Mouse (Mus musculus) forebrain, embryonic 15.5 days (tissue): Measurements from ENCODE around the gene Dnttip1. TPM values are rescaled to one million over a fixed set of nuclear protein-coding genes. Genes with fewer than 3 reads are reported as not detected.
A peak's percentile ranks its signal among the peaks of the same experiment; 100 is the strongest.

ENCODE experiments used
- ATAC-seq: fragments of 200-750 bp; cut with Nextera tagmentation; replicated peaks from 2 replicates; pipeline ENCODE4 v1.8.0; 2017; ENCODE audit warnings: mild to moderate bottlenecking, moderate TSS enrichment, moderate library complexity
- H3K27ac ChIP-seq: fragments of 300-500 bp; sonication (generic); replicated peaks from 2 replicates; pipeline ENCODE4 v1.5.1; 2015; ENCODE audit warnings: mild to moderate bottlenecking, inconsistent platforms
- H3K27me3 ChIP-seq: fragments of 300-500 bp; sonication (generic); 2 replicates; pipeline ENCODE4 v1.6.1; 2015; ENCODE audit warnings: inconsistent platforms
- H3K36me3 ChIP-seq: fragments of 300-500 bp; sonication (generic); 2 replicates; pipeline ENCODE4 v1.6.1; 2015; ENCODE audit warnings: mild to moderate bottlenecking, inconsistent platforms
- H3K4me1 ChIP-seq: fragments of 300-500 bp; sonication (generic); 2 replicates; pipeline ENCODE4 v1.6.1; 2015; ENCODE audit warnings: inconsistent platforms
- H3K4me2 ChIP-seq: fragments of 300-500 bp; sonication (generic); replicated peaks from 2 replicates; pipeline ENCODE4 v1.6.1; 2015; ENCODE audit warnings: mild to moderate bottlenecking, inconsistent platforms
- H3K4me3 ChIP-seq: fragments of 300-500 bp; sonication (generic); 2 replicates; pipeline ENCODE4 v1.5.1; 2015; ENCODE audit warnings: mild to moderate bottlenecking, inconsistent platforms
- H3K9ac ChIP-seq: fragments of 300-500 bp; sonication (generic); replicated peaks from 2 replicates; pipeline ENCODE4 v1.6.1; 2015; ENCODE audit warnings: mild to moderate bottlenecking, inconsistent platforms
- H3K9me3 ChIP-seq: fragments of 300-500 bp; sonication (generic); 2 replicates; pipeline ENCODE4 v1.6.1; 2016; ENCODE audit warnings: inconsistent platforms
- WGBS: fragments of 180-500 bp; shearing (Covaris S2); methylation state at CpG from one replicate; pipeline ENCODE4 v1.1.7; 2015; ENCODE audit warnings: mixed read lengths; 5-methylcytosine and 5-hydroxymethylcytosine counted together
- polyA plus RNA-seq: library from polyadenylated mRNA; unstranded; fragments of >200 nt; fragmentation: Nextera tagmentation; extraction: Ambion mirVana; gene quantifications from 2 replicates; pipeline ENCODE4 v1.2.1, GENCODE M21; 2015

The Dnttip1 gene
- polyA plus RNA-seq, 1 experiment from 2014 or later: 73.9 TPM

DNA sequence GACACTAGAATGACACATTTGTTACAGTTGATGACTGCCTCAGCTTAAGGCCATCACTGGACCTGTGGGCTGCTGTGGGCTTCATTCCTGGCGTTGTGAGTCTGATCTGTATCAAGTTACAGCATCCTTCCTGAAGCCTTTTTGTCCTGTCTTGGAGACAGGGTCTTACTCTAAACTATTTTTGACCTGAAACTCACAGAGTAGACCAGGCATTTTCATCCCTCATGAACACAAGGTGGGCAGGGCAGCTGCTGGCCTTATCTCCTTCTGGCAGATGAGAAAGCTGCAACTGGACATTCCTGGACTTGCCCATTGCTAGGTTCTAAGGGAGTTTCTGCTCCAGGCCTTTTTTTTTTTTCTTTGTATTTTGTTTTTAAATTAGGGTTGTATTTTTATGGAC lies 12.9 kb downstream of the Dnttip1 start:
- Histone ChIP-seq H3K4me1 (no peaks in the 10 kb centered on the region), H3K9me3 (no peaks in the 10 kb centered on the region), H3K4me2 (no peak overlapping the region), H3K27me3 (no peaks in the 10 kb centered on the region), H3K27ac (no peak overlapping the region), H3K4me3 (no peak overlapping the region), H3K9ac (no peak overlapping the region), H3K36me3 (peaks cover 96% of the 10 kb centered on the region)
- 81% methylated on average over 1 of the region's 1 CpGs for WGBS
- ATAC-seq: no peak

DNA sequence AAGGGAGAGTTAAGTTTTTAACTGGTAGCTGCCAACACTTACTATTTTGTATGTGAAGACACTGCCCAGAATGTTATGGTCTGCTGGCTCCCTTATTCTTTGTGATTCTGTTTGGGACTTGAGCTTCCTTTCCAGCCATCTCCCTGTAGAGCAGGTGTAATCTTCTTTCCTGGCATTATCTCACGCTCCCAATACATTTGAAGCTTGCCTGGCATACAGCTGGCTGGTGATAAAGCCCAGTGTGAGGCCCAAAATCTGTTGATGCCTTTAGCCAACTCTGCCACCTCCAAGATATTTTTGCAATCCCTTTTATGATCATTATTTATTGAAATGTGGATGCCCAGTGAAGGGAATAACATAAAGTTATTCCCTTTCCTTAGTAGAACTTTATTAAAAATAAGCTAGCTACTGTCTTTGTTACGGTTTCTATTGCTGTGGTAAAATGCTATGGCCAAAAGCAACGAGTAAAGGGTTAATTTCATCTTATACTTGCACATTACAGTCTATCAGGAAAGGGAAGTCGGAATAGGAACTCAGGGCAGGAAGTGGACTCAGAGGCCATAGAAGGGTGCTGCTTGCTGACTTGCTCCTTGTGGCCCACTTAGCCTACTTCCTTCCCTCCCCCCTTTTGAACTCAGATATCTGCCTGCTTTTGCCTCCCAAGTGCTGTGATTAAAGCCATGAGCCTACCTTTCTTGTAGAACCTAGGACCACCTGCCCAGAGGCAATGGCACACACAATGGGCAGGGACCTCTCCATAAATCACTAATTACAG lies 14.5 kb downstream of the Dnttip1 start:
- Histone ChIP-seq H3K27me3 (no peaks in the 10 kb centered on the region), H3K9me3 (no peaks in the 10 kb centered on the region), H3K4me1 (no peaks in the 10 kb centered on the region), H3K9ac (no peak overlapping the region), H3K4me2 (no peak overlapping the region), H3K36me3 (peaks cover 89% of the 10 kb centered on the region), H3K4me3 (no peak overlapping the region), H3K27ac (no peak overlapping the region)
- 87% methylated on average over 4 of the region's 4 CpGs for WGBS
- no peak for ATAC-seq

DNA sequence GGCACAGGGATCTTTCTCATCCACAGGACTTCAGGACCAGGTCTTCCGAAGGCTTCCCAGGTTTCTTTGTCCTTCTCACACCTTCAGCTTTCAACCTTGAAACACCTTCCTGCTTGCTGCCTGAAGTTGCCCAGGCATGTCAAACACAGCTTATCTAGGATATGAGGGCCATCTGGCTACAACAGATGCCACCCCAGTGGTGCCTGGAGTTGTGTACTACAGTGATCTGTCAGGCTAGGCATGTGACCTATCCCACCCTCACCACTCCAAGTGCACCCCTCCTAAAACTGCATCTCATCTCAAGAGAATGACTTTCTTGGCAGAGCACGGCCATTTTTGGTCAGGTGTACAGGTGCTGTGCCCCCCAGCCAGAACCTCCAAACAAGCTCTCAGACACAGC lies 15.7 kb downstream of the Dnttip1 start:
- WGBS: 92% methylated on average over 2 of the region's 2 CpGs
- no peaks in the 10 kb centered on the region for H3K4me1 ChIP-seq
- no peaks in the 10 kb centered on the region for H3K27me3 ChIP-seq
- no peak overlapping the region for H3K4me2 ChIP-seq
- H3K9me3 ChIP-seq: no peaks in the 10 kb centered on the region
- H3K4me3 ChIP-seq: no peak overlapping the region
- H3K36me3 ChIP-seq: peaks cover 89% of the 10 kb centered on the region
- H3K9ac ChIP-seq: no peak overlapping the region
- ATAC-seq: no peak
- H3K27ac ChIP-seq: no peak overlapping the region

DNA sequence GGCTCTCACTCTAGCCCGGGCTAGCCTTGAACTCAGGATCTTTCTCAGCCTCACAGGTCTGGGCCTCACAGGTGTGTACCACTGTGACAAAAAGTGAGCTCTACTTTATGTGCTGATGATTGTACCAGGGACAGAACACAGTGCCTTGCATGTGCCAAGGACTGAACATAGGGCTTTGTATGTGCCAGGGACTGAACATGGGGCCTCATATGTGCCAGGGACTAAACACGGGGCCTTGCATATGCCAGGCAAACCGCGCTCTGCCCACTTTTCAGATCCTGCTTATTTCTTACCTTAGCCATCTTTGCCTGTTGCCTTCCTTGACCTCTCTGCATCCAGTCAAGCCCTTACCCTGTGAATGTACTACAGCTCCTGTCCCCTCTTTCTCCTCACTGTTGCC lies 16.2 kb downstream of the Dnttip1 start:
- Histone ChIP-seq H3K36me3 (peaks cover 89% of the 10 kb centered on the region), H3K4me1 (no peaks in the 10 kb centered on the region), H3K27me3 (no peaks in the 10 kb centered on the region), H3K4me2 (no peak overlapping the region), H3K9ac (no peak overlapping the region), H3K27ac (no peak overlapping the region), H3K4me3 (no peak overlapping the region), H3K9me3 (no peaks in the 10 kb centered on the region)
- ATAC-seq: no peak
- 95% methylated on average over 4 of the region's 4 CpGs for WGBS

DNA sequence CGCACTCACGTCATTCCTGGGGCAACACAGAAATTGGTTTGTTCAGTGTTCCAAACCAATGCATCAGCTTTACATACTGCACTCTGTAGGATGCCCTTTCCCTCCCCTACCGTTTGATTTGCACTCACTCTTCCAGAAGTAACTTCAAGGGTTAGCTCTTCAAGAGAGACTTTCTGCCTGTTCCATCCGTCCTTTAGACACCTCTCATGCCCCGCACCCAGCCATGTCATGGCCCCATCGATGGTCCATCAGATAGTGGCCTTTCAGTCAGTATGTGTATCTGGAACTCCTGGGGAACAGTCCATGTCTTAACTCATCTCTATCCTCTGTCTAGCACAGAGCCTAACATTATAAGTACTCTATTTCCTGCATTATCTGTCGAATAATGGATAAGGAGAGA lies 16.8 kb downstream of the Dnttip1 start:
- Histone ChIP-seq H3K4me3 (no peak overlapping the region), H3K9me3 (no peaks in the 10 kb centered on the region), H3K27me3 (no peaks in the 10 kb centered on the region), H3K9ac (no peak overlapping the region), H3K36me3 (peaks cover 89% of the 10 kb centered on the region), H3K27ac (no peak overlapping the region), H3K4me1 (no peaks in the 10 kb centered on the region), H3K4me2 (no peak overlapping the region)
- WGBS: 89% methylated on average over 7 of the region's 7 CpGs
- ATAC-seq: no peak

DNA sequence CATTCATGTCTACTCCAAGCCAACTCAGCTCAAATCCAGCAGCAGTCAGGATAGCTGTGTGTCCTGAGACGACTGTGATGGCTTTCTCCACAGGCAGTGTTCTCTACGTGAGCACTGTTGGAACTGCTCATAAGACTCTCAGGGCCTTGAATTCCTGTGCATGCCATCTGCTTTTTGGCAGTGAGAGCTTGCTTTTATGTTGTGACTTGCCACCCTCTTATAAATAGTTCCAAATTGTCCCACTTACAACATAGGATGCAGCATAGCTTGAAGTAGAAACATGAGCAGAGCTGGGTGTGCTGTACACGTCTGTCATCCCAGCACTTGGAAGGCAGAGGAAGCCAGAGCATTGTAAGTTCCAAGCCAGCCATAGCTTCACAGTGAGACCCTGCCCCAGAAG lies 20.1 kb downstream of the Dnttip1 start:
- WGBS: 82% methylated on average over 3 of the region's 3 CpGs
- H3K9me3 ChIP-seq: no peaks in the 10 kb centered on the region
- no peak overlapping the region for H3K4me3 ChIP-seq
- no peaks in the 10 kb centered on the region for H3K27me3 ChIP-seq
- H3K4me2 ChIP-seq: no peak overlapping the region
- H3K27ac ChIP-seq: no peak overlapping the region
- H3K9ac ChIP-seq: no peak overlapping the region
- peaks cover 10% of the 10 kb centered on the region for H3K4me1 ChIP-seq
- peaks cover 67% of the 10 kb centered on the region for H3K36me3 ChIP-seq
- ATAC-seq: no peak

DNA sequence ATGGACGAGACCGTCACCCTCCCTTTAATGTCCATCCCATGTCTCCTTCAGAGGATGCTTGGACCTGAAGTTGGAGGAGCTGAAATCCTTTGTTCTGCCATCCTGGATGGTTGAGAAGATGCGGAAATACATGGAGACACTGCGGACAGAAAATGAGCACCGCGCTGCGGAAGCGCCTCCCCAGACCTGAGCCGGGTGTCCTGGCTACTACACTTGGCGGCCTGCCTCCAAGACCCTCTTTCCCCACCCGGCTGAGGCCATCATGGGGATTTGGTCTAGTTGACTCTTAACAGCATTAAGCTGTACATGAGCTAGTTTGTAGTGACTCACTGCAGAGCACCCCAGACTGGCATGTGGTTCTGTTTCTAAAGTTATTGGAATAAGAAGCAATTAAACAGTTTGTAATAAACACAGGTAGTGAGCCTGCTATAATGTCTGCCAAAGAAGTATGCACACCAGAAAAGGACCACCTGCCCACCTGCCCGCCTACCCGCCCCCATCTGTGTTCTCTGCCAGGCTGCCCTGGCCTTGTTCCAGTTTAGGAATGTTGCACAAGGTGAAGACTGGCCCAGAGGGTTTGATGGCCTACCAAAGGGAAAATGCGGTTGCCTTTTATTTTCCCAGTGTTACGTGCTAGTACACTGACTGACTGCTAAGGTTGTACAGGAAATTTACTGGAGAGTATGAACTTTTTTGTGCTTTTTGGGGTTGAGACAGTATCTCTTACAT lies 22.2 kb downstream of the Dnttip1 start:
- H3K9me3 ChIP-seq: no peaks in the 10 kb centered on the region
- no peak overlapping the region for H3K4me3 ChIP-seq
- peaks cover 25% of the 10 kb centered on the region for H3K4me1 ChIP-seq
- H3K9ac ChIP-seq: no peak overlapping the region
- no peak overlapping the region for H3K4me2 ChIP-seq
- H3K27ac ChIP-seq: no peak overlapping the region
- H3K36me3 ChIP-seq: peaks cover 45% of the 10 kb centered on the region
- 91% methylated on average over 15 of the region's 15 CpGs for WGBS
- no peak for ATAC-seq
- no peaks in the 10 kb centered on the region for H3K27me3 ChIP-seq

DNA sequence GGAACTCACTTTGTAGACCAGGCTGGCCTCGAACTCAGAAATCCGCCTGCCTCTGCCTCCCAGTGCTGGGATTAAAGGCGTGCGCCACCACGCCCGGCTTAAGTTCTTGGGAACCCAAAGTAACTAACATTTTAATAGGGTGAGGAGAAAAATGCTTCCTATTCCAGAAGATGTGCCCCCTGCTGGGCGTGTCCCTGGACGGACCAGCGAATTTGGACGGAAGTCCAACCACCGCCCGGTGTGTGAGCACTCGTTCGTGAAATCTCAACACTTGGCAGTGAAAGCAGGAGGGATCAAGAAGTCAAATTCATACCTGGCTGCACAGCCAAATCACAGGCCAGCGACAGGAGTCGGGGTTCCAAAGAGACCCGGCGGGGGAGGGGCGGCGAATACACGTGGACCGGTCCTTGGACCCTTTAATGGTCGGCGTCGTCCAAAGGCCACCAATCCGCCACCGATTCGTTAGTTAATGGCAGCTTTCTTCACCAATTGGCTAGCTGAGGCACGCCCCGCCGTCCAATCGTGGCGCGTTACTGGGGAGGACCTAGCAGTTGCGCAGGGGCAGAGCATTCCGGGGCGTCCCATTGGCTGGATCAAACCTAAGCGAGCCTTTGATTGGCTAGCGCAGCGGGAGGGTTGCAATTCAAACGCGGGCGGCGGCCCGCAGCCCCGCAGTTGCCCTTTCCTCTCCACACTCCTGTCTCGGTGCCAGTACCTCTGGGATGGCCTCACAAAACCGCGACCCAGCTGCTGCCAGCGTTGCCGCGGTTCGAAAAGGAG lies 23.7 kb downstream of the Dnttip1 start, which contains the start of gene Ube2c:
Gene Ube2c, plus strand, starts transcription at position 641 of the 780 bp plus-strand sequence.
- Histone ChIP-seq H3K27me3 (no peaks in the 10 kb centered on the region), H3K4me1 (peaks cover 25% of the 10 kb centered on the region), H3K36me3 (peaks cover 38% of the 10 kb centered on the region), H3K27ac (peak within 1 kb of the TSS; percentile 24; the same call in 1 of the 2 replicates), H3K9ac (peak within 1 kb of the TSS; percentile 53), H3K9me3 (no peaks in the 10 kb centered on the region), H3K4me2 (peak within 1 kb of the TSS; percentile 96), H3K4me3 (peak within 1 kb of the TSS; percentile 73)
- WGBS: 3% methylated on average over 53 of the region's 53 CpGs
- peak; percentile 100 for ATAC-seq

DNA sequence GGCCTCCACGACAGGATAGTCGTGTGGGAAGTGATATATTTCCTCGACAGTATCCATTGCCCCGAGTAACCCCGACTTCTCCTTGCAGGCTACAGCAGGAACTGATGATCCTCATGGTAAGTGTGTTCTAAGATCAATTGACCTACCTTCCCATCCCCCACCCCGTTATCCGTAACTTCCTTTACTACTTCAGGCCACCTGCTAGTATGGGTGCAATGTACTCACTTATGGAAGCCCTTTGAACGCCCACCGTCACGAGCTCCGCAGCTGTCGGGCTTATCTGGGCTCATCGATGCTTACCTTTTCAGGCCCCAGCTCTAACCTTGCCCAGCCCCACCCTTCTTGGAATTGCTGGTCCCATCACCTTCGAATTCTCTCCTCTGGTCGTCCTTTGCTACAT lies 24.5 kb downstream of the Dnttip1 start:
- peaks cover 25% of the 10 kb centered on the region for H3K4me1 ChIP-seq
- peaks cover 30% of the 10 kb centered on the region for H3K36me3 ChIP-seq
- peak overlapping the region; percentile 96 for H3K4me2 ChIP-seq
- no peak for ATAC-seq
- H3K9me3 ChIP-seq: no peaks in the 10 kb centered on the region
- no peak overlapping the region for H3K27ac ChIP-seq
- H3K9ac ChIP-seq: peak overlapping the region; percentile 53
- H3K4me3 ChIP-seq: peak overlapping the region; percentile 73
- 4% methylated on average over 15 of the region's 15 CpGs for WGBS
- no peaks in the 10 kb centered on the region for H3K27me3 ChIP-seq

DNA sequence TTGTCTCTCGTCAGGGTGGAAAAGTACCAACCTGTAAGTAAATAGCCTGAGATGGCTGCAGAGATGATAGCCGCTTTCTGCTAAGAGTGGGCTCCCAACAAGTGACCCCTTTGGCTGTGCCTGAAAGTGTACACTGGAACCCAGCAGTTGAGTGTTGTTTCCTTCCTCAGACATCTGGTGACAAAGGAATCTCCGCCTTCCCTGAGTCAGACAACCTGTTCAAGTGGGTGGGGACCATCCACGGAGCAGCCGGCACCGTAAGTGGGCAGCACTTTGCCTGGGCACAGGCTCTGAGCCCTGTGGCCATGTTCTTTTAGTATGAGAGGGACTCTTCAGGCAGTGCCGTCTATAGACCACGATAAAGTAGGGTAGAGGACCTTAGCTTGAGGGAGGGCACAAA lies 25.3 kb downstream of the Dnttip1 start:
- Histone ChIP-seq H3K4me3 (peak overlapping the region; percentile 73), H3K9me3 (no peaks in the 10 kb centered on the region), H3K4me1 (peaks cover 25% of the 10 kb centered on the region), H3K36me3 (peaks cover 22% of the 10 kb centered on the region), H3K27ac (no peak overlapping the region), H3K27me3 (no peaks in the 10 kb centered on the region), H3K4me2 (peak overlapping the region; percentile 96), H3K9ac (0 out of 2 replicates have a peak overlapping the region, but pooled peaks have one; percentile 53)
- ATAC-seq: no peak
- WGBS: 79% methylated on average over 8 of the region's 8 CpGs

DNA sequence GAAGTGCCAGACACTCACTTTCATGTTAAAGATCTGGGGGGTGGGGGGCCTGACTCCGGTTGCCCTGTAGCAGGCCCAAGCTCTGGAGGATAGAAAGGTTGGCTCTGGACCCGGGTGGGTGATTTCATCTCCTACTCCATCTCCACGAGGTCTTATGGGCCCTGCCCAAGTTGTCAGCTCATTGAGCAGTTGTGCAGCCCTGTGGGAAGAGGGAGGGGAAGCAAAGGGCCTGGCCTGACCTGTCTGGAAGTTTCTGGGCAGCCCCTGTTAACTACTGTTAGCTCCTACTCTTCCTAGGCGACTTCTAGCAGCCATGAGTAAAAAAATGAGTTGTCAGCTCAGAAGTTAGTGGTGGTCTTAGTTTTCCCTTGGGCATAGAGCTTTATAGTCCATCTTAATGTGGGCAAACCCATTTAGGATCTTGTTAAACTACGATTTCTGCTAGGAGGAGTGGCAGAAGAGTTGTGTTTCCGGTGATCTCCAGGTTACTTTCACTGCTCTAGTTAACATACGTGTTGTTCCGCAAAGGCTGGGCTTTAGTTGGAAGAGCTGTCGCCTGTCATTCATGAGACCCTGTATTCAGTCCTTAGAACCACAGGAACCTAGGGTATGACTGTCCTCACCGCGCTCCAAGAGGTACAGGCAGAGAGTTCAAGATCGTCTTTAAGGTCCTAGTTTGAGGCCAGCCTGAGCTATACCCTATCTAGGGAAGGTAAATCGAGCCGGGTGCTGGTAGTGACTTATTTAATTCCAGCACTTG lies 27.6 kb downstream of the Dnttip1 start:
- WGBS: 81% methylated on average over 14 of the region's 14 CpGs
- Histone ChIP-seq H3K27me3 (no peaks in the 10 kb centered on the region), H3K36me3 (peaks cover under 1% of the 10 kb centered on the region), H3K4me2 (no peak overlapping the region), H3K9ac (no peak overlapping the region), H3K4me3 (no peak overlapping the region), H3K27ac (no peak overlapping the region), H3K9me3 (no peaks in the 10 kb centered on the region), H3K4me1 (peaks cover 25% of the 10 kb centered on the region)
- no peak for ATAC-seq
